Mouse (Mus musculus) 3T3-L1 (cell line): ENCODE data around the gene Chst14.

Experiments used
- DNase-seq: peaks from one replicate; pipeline ENCODE4 v3.0.0-alpha.2; 2015; ENCODE audit warnings: low read depth, low spot score

Gene Chst14

GRCm38 (mm10) chr2:118963007-118963675, 36.8 kb downstream of the Chst14 start:
- peak; percentile 57 for DNase-seq

DNA sequence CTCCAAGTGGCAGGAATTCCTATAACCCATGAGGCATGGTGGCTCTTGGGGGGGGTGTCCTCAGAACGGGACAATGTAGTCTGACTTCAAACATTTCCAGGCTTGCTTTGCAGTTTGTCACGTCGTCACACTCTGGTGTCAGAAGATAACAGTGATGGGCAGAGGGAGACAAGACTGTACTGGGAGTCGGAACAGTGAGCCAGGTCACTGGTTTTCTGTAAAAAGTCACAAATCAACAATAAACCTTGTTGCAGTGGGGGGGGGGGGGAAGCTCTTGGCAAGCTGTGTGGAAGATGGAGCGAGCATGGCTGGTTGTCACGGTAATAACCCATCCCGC, 37.3 kb downstream of the Chst14 start:
- DNase-seq = no peak

GRCm38 (mm10) chr2:118969585-118970147, 43.4 kb downstream of the Chst14 start:
- no peak for DNase-seq

GRCm38 (mm10) chr2:118972048-118972447, 45.8 kb downstream of the Chst14 start:
- DNase-seq = no peak

DNA sequence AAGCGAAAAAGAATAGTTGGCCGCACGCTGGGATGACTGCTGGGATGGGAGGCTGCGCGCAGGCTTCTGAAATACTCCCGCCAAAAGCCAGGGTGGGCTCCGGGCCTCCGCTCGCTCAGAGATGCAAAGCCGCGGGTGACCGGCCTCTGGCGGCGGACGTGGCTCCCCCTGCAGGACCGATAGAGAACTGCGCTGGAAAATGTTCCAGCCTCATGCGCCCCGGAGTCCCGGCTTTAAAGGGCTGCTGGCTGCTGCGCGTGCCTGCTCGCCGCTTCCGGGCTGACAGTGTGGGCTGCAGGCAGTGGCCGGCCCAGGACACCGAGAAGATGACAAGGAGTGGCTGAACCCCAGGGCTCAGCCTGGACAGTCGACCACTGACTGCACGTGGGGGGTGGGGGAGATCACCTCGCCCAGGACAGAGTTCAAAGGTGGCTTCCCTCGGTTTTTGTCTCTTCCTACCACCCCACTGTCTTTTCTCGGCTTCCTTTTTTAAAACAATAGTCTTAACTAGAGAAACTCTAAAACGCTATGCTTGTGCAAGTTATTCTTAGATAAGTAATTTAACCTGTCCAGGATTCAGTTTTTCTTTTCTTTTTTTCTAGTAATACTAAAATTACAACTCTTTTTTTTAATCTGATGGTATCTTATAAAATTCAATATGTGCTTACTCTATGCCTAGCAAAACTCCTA, 46.5 kb downstream of the Chst14 start:
- peak; percentile 86 for DNase-seq

DNA sequence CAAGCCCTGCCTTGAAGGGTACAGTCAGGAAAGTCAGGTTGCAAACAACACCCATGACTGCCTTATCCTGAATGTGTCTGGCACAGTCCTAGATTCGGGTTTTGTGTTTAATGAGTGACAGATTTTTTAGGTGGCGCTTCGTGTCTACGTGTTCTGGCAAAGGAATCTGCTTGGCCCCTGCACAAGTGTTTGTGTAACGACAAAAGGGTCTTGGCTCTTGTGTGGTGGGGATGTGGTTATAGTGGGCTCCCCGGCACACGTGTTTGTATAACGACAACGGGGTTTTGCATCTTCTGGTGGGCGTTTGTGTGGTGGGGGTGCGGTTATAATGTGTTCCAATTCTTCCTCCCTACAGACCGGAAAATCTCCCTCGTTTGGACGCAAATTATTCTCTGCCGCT, 49.6 kb downstream of the Chst14 start:
- no peak for DNase-seq

GRCm38 (mm10) chr2:118976282-118976929, 50.1 kb downstream of the Chst14 start:
- peak; percentile 74 for DNase-seq

- DNase-seq = no peak
Measured at GRCm38 (mm10) chr2:118976941-118977340, 50.6 kb downstream of the Chst14 start.

- peak; percentile 48 for DNase-seq
Measured at GRCm38 (mm10) chr2:118978064-118978463, 51.8 kb downstream of the Chst14 start.
